Mouse (Mus musculus): ENCODE results near the gene Gosr1. TPM values are rescaled to one million over a fixed set of nuclear protein-coding genes. Genes with fewer than 3 reads are reported as not detected.
"Not testable (repeated sequence)": the region's sequence is repeated elsewhere in the genome, so short reads cannot be mapped to it uniquely, and the experiment has no call there.

Gene Gosr1
- polyA plus RNA-seq, 1 experiment from 2014 or later, result 21.6 TPM

DNA sequence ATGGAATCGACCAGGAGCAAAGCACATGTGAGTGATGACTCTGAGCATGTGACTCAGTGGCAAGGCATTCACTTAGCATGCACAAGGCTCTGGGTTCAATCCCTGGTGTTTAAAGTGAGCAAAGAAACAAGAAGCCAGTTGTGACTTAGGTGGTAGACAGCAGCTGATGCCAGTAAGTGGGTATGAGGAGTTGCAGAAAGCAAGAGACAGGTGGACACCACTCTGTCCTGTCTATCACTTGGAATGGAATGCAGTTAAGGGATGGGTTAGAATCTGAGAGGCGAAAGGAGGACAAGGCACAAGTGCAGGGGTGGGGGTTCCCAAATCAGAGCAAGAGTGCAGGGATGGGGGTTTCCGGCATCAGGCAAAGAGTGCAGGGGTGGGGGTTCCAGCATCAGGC is 71.3 kb downstream of the Gosr1 start:
- Histone ChIP-seq H3K4me1 (replicated peaks) (no peaks in the 10 kb centered on the region), H3K27me3 (replicated peaks) (peaks cover 13% of the 10 kb centered on the region), H3K9ac (no peak overlapping the region), H3K36me3 (no peaks in the 10 kb centered on the region), H3K4me3 (no peak overlapping the region), H3K9me3 (replicated peaks) (no peaks in the 10 kb centered on the region), H3K4me2 (no peak overlapping the region), H3K27ac (ENCODE audit: poor library complexity, severe bottlenecking) (no peak overlapping the region)
- ATAC-seq (ENCODE audit: insufficient number of reproducible peaks, low FRiP score), result no peak
- WGBS, result 65% methylated on average over 3 of the region's 3 CpGs

- H3K36me3 ChIP-seq, result no peaks in the 10 kb centered on the region
- 54% methylated on average over 2 of the region's 2 CpGs for WGBS
- no peak overlapping the region for H3K9ac ChIP-seq
- no peak for ATAC-seq (ENCODE audit: insufficient number of reproducible peaks, low FRiP score)
- no peaks in the 10 kb centered on the region for H3K4me1 ChIP-seq (replicated peaks)
- H3K27ac ChIP-seq (ENCODE audit: poor library complexity, severe bottlenecking), result no peak overlapping the region
- H3K4me3 ChIP-seq, result no peak overlapping the region
- no peaks in the 10 kb centered on the region for H3K9me3 ChIP-seq (replicated peaks)
- no peak overlapping the region for H3K4me2 ChIP-seq
- H3K27me3 ChIP-seq (replicated peaks), result peaks cover 8% of the 10 kb centered on the region; the same call in 1 of the 2 replicates
These were observed 77.8 kb downstream of the Gosr1 start for GRCm38 (mm10) chr11:76685604-76686003.

- 23% methylated on average over 7 of the region's 8 CpGs for WGBS
- not testable (repeated sequence) for H3K9me3 ChIP-seq (replicated peaks); H3K4me2 ChIP-seq; H3K4me3 ChIP-seq; ATAC-seq (ENCODE audit: insufficient number of reproducible peaks, low FRiP score); H3K27ac ChIP-seq (ENCODE audit: poor library complexity, severe bottlenecking); H3K36me3 ChIP-seq; H3K4me1 ChIP-seq (replicated peaks); H3K9ac ChIP-seq
- peaks cover 43% of the 10 kb centered on the region for H3K27me3 ChIP-seq (replicated peaks)
These were observed 83.9 kb downstream of the Gosr1 start, which contains the start of gene Trarg1 for GRCm38 (mm10) chr11:76679508-76679907. Gene Trarg1 (plus strand): TSS chr11:76679808.

Other genes with a start within 250 kb of the Gosr1 start
- 29.9 and 34.2 TPM in 2 replicates for gene Abr, start 141.3 kb downstream of the Gosr1 start, polyA plus RNA-seq (2016; fragmentation: Nextera tagmentation; extraction: Ambion mirVana)
- gene Bhlha9, start 91.1 kb downstream of the Gosr1 start, polyA plus RNA-seq (2016; fragmentation: Nextera tagmentation; extraction: Ambion mirVana), result 0.19 TPM in 1 of 2 replicates, not detected in the other
- gene Trarg1, start 83.8 kb downstream of the Gosr1 start, polyA plus RNA-seq (2016; fragmentation: Nextera tagmentation; extraction: Ambion mirVana), result 0.05 TPM in 1 of 2 replicates, not detected in the other
- gene Cpd, start 83.4 kb upstream of the Gosr1 start, polyA plus RNA-seq (2016; fragmentation: Nextera tagmentation; extraction: Ambion mirVana), result 24.3 and 25.7 TPM in 2 replicates
- gene Tmigd1, start 138.6 kb upstream of the Gosr1 start, polyA plus RNA-seq (2016; fragmentation: Nextera tagmentation; extraction: Ambion mirVana), result 0.30 TPM in 1 of 2 replicates, not detected in the other
- 112 and 115 TPM in 2 replicates for gene Blmh, start 161.2 kb upstream of the Gosr1 start, polyA plus RNA-seq (2016; fragmentation: Nextera tagmentation; extraction: Ambion mirVana)
- gene Slc6a4, start 235.0 kb upstream of the Gosr1 start, polyA plus RNA-seq (2016; fragmentation: Nextera tagmentation; extraction: Ambion mirVana), result 1.3 and 1.6 TPM in 2 replicates

All from heart, embryonic 12.5 days (tissue).